Mouse (Mus musculus) MEL-GATA-1-ER (cell line): ENCODE measurements around the gene Ints12.
A peak's percentile ranks its signal among the peaks of the same experiment; 100 is the strongest.

ENCODE experiments used
- DNase-seq: peaks from one replicate; pipeline ENCODE4 v3.0.0-alpha.2; 2012; ENCODE audit warnings: low read depth; ENCODE audit errors: extremely low read depth

Gene Ints12

GRCm38 (mm10) chr3:133091664-133092273, at the start of gene Ints12, which contains the start of gene Gstcd:
Gene Ints12, plus strand, starts transcription at chr3:133091840.
Gene Gstcd, minus strand, starts transcription at chr3:133092033.
- DNase-seq, result peak; percentile 96

- no peak for DNase-seq
Observed at GRCm38 (mm10) chr3:133052068-133052467, 39.6 kb upstream of the Ints12 start.

- DNase-seq, result no peak
Observed at GRCm38 (mm10) chr3:133075560-133075959, 16.1 kb upstream of the Ints12 start.

- no peak for DNase-seq
Observed at GRCm38 (mm10) chr3:133082736-133083135, 8.9 kb upstream of the Ints12 start.

GRCm38 (mm10) chr3:133085858-133086257, 5.8 kb upstream of the Ints12 start:
- peak; percentile 57 for DNase-seq

- peak; percentile 44 for DNase-seq
Observed at GRCm38 (mm10) chr3:133090247-133091120, 1.2 kb upstream of the Ints12 start.

GRCm38 (mm10) chr3:133091121-133091663, 448 bp upstream of the Ints12 start:
- peak; percentile 73 for DNase-seq

GRCm38 (mm10) chr3:133092274-133092853, 724 bp downstream of the Ints12 start:
- peak; percentile 46 for DNase-seq

- peak; percentile 80 for DNase-seq
Observed at GRCm38 (mm10) chr3:133092936-133093335, 1.3 kb downstream of the Ints12 start.

GRCm38 (mm10) chr3:133094305-133094704, 2.7 kb downstream of the Ints12 start:
- peak; percentile 74 for DNase-seq

- DNase-seq, result peak; percentile 55
Observed at GRCm38 (mm10) chr3:133097936-133098335, 6.3 kb downstream of the Ints12 start.

- DNase-seq, result peak; percentile 59
Observed at GRCm38 (mm10) chr3:133098336-133098735, 6.7 kb downstream of the Ints12 start.

GRCm38 (mm10) chr3:133098909-133099308, 7.3 kb downstream of the Ints12 start:
- no peak for DNase-seq

GRCm38 (mm10) chr3:133103768-133104167, 12.1 kb downstream of the Ints12 start:
- no peak for DNase-seq

GRCm38 (mm10) chr3:133104436-133104835, 12.8 kb downstream of the Ints12 start:
- no peak for DNase-seq

GRCm38 (mm10) chr3:133108731-133109130, 17.1 kb downstream of the Ints12 start:
- DNase-seq, result no peak

GRCm38 (mm10) chr3:133109844-133110243, 18.2 kb downstream of the Ints12 start:
- no peak for DNase-seq

GRCm38 (mm10) chr3:133111741-133112140, 20.1 kb downstream of the Ints12 start:
- DNase-seq, result peak; percentile 66

GRCm38 (mm10) chr3:133113281-133113680, 21.6 kb downstream of the Ints12 start:
- no peak for DNase-seq

- DNase-seq, result no peak
Observed at GRCm38 (mm10) chr3:133131372-133131771, 39.7 kb downstream of the Ints12 start.

- no peak for DNase-seq
Observed at GRCm38 (mm10) chr3:133132611-133133010, 41.0 kb downstream of the Ints12 start.

- DNase-seq, result peak; percentile 58
Observed at GRCm38 (mm10) chr3:133141877-133142276, 50.2 kb downstream of the Ints12 start.
